Comparison of ENCODE assay signal across 8 mouse cellular contexts in genomic region chr4:41506906-41507305, GRCm38 (mm10). TPM values are rescaled to one million over a fixed set of nuclear protein-coding genes. Genes with fewer than 3 reads are reported as not detected.
DNase-seq lines count a peak whose midpoint lies in the region; ATAC-seq lines count a peak whose summit lies in the region.

No protein-coding gene starts in this region.

- peak overlapping the region; percentile 49 for H3K27ac ChIP-seq in hindbrain, embryonic 11.5 days (ENCODE audit: low read depth, low read length)

- DNase-seq in R1 (ENCODE audit: low read depth, low spot score) = peak; percentile 87
- peak; percentile 87 to 88 for DNase-seq in cerebellum, postnatal 14 days
- peak; percentile 79 to 84 for DNase-seq in frontal cortex, postnatal 10 days (ENCODE audit: low spot score in 2 of 2)
- DNase-seq in hindbrain, embryonic 11.5 days (ENCODE audit: low spot score) = peak; percentile 91
- DNase-seq in layer of hippocampus, postnatal 25 days (ENCODE audit: extremely low spot score in 1 of 2, low spot score in 1 of 2) = peak; percentile 69 to 74
- peak; percentile 89 for DNase-seq in lung, postnatal 14 days
- DNase-seq in ovary, postnatal 14 days (ENCODE audit: low spot score) = peak; percentile 75
- peak; percentile 76 for DNase-seq in thymus, postnatal 14 days

- peak; percentile 72 for ATAC-seq in hindbrain, embryonic 11.5 days (ENCODE audit: low FRiP score)

- under 1% methylated on average over 29 of the region's 29 CpGs for WGBS in hindbrain, embryonic 11.5 days

- peaks cover 7% of the 10 kb centered on the region; the same call in 1 of the 2 replicates for H3K27me3 ChIP-seq in hindbrain, embryonic 11.5 days (ENCODE audit: control insufficient read depth, insufficient read depth, low read length)

- peak overlapping the region; percentile 82 for H3K9ac ChIP-seq in hindbrain, embryonic 11.5 days (ENCODE audit: low read depth, low read length)

- H3K4me3 ChIP-seq in hindbrain, embryonic 11.5 days (ENCODE audit: low read depth, low read length) = peak overlapping the region; percentile 48

- no peaks in the 10 kb centered on the region for H3K36me3 ChIP-seq in hindbrain, embryonic 11.5 days (ENCODE audit: control insufficient read depth, insufficient read depth, low read length)

- peaks cover 5% of the 10 kb centered on the region; the same call in 1 of the 2 replicates for H3K4me1 ChIP-seq in hindbrain, embryonic 11.5 days (replicated peaks; ENCODE audit: control insufficient read depth, insufficient read depth, low read length)

- no peaks in the 10 kb centered on the region for H3K9me3 ChIP-seq in hindbrain, embryonic 11.5 days (ENCODE audit: control insufficient read depth, low read length)

- H3K4me2 ChIP-seq in hindbrain, embryonic 11.5 days (replicated peaks; ENCODE audit: low read depth, low read length) = peak overlapping the region; percentile 89

RNA-seq across cellular contexts. Expression of gene AI464131, which starts 4.0 kb away (rescaled TPM):
- 8.3 and 10.9 TPM in 2 replicates for polyA plus RNA-seq in hindbrain, embryonic 11.5 days (2014; fragmentation: Nextera tagmentation; extraction: Ambion mirVana)
- 10 to 100 TPM; 32.4 to 33.3 TPM for total RNA-seq in layer of hippocampus, postnatal 25 days (2021)

RNA-seq across cellular contexts. Expression of gene 1110017D15Rik, which starts 10.2 kb away (rescaled TPM):
- 12.7 and 14.3 TPM in 2 replicates for polyA plus RNA-seq in hindbrain, embryonic 11.5 days (2014; fragmentation: Nextera tagmentation; extraction: Ambion mirVana)
- total RNA-seq in layer of hippocampus, postnatal 25 days (2021) = 1 to 10 TPM; 4.5 to 7.0 TPM

RNA-seq across cellular contexts. Expression of gene Nudt2, which starts 42.0 kb away (rescaled TPM):
- 67.7 and 70.3 TPM in 2 replicates for polyA plus RNA-seq in hindbrain, embryonic 11.5 days (2014; fragmentation: Nextera tagmentation; extraction: Ambion mirVana)
- total RNA-seq in layer of hippocampus, postnatal 25 days (2021) = 10 to 100 TPM; 27.4 to 31.4 TPM

RNA-seq across cellular contexts. Expression of gene Kif24, which starts 42.2 kb away (rescaled TPM):
- 10.4 and 11.9 TPM in 2 replicates for polyA plus RNA-seq in hindbrain, embryonic 11.5 days (2014; fragmentation: Nextera tagmentation; extraction: Ambion mirVana)
- total RNA-seq in layer of hippocampus, postnatal 25 days (2021) = 1 to 10 TPM; 1.0 to 1.5 TPM

Comparison
In these comparisons a context has a peak if more than half of its experiments do, and no peak if none do; other contexts are left out.
1. Peak in every context shown above with its lines: DNase-seq, ATAC-seq, H3K4me3 ChIP-seq and H3K27ac ChIP-seq.